Mouse (Mus musculus): ENCODE measurements at regions not wholly inside any gene's neighbourhood (a gene's known extent, or its start where the extent isn't known, plus 50 kb on each side); places are given as distances from the start of the nearest gene placed in this dataset.

DNA sequence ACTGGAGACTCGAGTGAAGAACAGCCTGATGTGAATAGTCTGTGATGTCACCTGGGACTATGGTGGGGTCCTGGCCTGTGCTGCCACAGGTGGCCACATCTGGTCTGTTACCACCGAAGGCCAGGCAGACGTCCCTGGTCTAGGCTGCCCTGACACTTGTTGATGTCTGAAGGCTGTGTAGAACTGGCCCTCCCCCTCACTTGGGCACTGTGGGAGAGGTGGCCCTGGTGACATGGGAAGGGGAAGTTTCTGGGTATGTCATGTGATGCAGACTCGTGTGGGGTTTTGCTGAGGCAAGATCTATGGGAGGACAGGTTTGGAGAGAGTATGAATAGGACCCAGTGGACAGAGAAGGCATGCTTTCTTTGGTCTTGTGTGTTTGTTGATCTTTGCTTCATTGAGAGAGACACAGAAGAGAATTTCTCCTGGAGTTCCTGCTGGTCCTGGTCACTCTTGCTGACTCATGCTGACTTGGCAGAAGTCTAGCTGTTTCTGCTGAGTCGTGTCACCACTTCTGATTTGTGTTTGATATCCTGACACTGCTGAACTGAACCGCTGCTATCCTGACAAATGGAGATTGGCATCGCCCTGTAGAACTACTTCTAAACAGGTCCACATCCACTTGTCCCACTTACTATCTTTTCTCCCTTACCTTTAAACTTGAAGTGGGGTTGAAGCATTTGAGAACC lies 79.9 kb upstream of the A430005L14Rik start:
- no peak for DNase-seq (ENCODE audit: low spot score in 2 of 2)
- intact Hi-C loops (cut with DNase I): no loop called here

DNA sequence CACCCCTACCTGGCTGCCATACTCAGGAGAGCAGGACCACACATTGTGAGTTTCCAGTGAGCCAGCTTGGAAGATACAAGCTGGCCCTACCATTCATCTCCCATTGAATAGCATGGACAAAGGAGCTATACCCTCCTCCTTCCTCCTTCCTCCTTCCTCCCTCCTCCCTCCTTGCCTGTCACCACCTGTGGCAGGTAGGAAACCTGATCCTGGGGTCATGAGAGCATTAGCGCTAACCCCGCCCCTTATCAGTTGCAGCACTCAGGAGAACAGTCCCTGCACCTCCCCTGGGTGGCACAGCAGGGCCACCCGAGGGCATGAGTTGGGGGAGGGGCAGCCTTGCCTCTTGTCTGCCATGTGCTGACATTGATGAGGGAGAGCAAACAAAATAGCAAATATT lies 74.0 kb upstream of the A430005L14Rik start:
- intact Hi-C loops (cut with DNase I): no loop called here
- DNase-seq (ENCODE audit: low spot score in 2 of 2): no peak

DNA sequence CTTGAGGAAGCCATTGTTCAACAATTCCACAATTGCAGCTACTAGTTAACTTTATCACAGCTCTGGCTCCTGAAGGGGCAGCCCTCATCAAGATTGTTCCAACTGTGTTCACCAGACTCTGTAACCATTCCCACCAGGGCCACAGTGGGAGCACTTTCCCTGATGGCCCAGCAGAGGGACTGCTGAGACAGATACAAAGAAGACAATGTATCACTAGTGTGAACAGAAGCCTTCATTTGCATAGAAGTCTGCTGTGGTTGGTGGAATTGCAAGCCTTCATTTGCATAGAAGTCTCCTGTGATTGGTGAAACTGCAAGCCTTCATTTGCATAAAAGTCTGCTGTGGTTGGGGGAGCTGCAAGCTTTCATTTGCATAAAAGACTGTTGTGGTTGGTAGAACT lies 73.0 kb upstream of the A430005L14Rik start:
- intact Hi-C loops (cut with DNase I): no loop called here

DNA sequence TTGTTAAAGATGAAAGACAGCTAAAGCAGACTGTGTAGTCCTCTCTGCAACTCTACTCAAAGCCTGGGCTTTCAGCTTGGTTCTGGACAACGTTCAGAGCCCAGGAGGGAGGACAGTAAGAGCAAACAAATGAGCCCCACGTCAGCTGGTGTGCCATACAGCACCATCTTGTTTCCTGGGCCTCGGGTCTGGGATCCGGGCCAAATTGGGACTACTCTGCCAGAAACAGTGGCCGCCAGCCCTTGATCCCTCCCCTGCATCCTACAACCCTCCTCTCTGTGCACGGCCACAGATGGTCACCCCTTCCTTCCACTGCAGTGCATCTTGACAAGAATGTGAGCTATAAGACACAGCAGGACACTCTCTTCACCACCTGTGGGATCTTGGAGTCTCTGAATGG lies 71.2 kb upstream of the A430005L14Rik start:
- intact Hi-C loops (cut with DNase I): no loop called here
- peak; percentile 16 to 24 for DNase-seq (ENCODE audit: low spot score in 2 of 2)

More for the DNA sequence above, 73.0 kb upstream of the A430005L14Rik start:
- peak in 1 of 2 experiments; percentile 31 for DNase-seq (ENCODE audit: low spot score in 2 of 2)

DNA sequence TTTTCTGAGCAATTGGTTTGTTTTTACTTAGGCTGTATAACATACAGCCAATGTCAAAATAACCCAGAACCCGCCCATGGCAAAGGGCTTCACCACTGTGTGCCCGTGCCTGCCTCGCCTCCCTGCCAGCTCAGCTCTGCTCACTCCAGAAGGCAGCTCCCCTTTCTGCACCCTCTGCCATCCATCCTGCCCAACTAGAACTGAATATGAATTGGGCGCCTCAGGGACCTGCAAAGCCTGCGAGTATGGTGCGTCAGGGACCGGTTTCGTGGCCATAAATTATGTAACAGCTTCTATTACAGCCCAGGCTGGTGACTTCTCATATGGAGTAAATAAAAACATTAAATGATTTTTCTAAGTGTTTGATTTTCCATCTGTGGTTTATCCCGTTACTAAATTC lies 66.9 kb upstream of the A430005L14Rik start:
- intact Hi-C loops (cut with DNase I): no loop called here
- DNase-seq (ENCODE audit: low spot score in 2 of 2): no peak

DNA sequence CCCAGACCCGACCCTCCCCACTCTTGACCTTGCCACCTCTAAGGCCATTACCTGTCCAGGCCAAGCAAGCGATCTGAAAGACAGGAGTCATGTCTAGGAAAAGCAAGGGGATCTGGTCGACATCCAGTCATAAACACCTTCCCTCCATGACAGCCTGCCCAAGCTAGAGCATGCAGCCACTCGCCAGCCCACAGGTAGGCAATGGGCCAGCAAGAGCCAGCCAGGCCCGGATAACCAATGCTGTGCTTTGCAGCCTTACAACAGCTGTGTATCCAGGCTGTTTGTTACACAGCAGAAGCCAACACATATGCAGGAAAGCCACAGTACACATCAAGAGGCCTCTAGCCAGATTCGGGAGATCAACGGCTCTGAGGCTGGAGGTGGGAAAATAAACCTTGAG lies 57.3 kb upstream of the A430005L14Rik start:
- intact Hi-C loops (cut with DNase I): no loop called here
- no peak for DNase-seq (ENCODE audit: low spot score in 2 of 2)

DNA sequence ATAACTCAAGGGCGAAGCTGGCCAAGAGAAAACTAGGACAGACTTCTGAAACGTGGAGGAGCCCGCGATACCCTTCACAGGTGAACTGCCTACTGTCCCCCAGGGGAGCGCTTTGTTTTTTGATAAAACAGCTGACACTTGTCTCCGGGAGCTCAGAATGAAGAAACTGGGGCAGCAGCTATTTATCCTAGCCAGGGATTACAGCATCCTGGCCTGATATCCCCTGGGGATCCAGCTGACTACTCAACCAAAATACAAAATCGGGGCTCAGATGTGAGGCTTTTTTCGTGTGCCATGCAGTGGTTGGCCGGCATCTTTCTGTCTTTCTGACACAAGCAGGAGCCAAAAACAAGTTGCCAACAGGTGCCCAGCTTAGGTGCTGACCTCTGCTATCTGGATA lies 52.0 kb upstream of the A430005L14Rik start:
- intact Hi-C loops (cut with DNase I): no loop called here
- DNase-seq (ENCODE audit: low spot score in 2 of 2): no peak

DNA sequence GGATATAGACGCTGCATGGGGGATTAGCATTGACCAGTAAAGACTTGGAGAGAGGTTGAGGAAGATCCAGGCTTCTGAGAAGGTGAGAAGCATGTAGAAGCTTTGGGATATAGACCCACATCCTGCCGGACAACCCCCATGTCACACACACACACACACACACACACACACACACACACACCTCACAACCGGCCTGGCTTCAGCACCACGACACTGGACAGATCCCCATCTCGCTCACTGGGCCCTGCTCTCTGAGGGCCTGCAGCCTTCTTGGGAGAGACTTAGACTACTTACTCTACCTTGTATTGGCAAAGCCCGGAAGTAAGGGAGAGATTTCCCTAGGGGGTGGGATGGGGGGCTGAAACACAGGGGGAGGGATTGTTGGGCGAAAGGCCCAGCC lies 51.5 kb upstream of the A430005L14Rik start:
- intact Hi-C loops (cut with DNase I): no loop called here
- no peak for DNase-seq (ENCODE audit: low spot score in 2 of 2)

All from left cerebral cortex, postnatal 14 days (tissue).